Mouse (Mus musculus) megakaryocyte, embryonic 14.5 days (primary cell): ENCODE data around the gene Lbhd1. TPM values are rescaled to one million over a fixed set of nuclear protein-coding genes. Genes with fewer than 3 reads are reported as not detected.
"Not testable (repeated sequence)": the region's sequence is repeated elsewhere in the genome, so short reads cannot be mapped to it uniquely, and the experiment has no call there.

Experiments
- H3K27me3 ChIP-seq: replicated peaks from 2 replicates; pipeline ENCODE3; 2012; ENCODE audit warnings: inconsistent platforms
- H3K36me3 ChIP-seq: replicated peaks from 2 replicates; pipeline ENCODE3; 2012; ENCODE audit warnings: low read length, inconsistent platforms, mixed read lengths
- H3K4me1 ChIP-seq: 2 replicates; pipeline ENCODE4 v1.6.1; 2012; ENCODE audit warnings: inconsistent platforms
- H3K4me3 ChIP-seq: replicated peaks from 2 replicates; pipeline ENCODE3; 2012; ENCODE audit warnings: moderate library complexity, mild to moderate bottlenecking, inconsistent platforms
- H3K9me3 ChIP-seq: 2 replicates; pipeline ENCODE4 v1.6.1; 2012; ENCODE audit warnings: inconsistent platforms
- FLI1 ChIP-seq: IDR thresholded peaks from 2 replicates; pipeline ENCODE4 v1.6.1; 2012; ENCODE audit warnings: low read length, inconsistent platforms, mixed read lengths
- GATA1 ChIP-seq: IDR thresholded peaks from 3 replicates; pipeline ENCODE4 v1.6.1; 2012; ENCODE audit warnings: mixed read lengths, low read length, inconsistent platforms, borderline replicate concordance
- polyA plus RNA-seq: library from polyadenylated mRNA; stranded (reverse); fragments of >175 nt; gene quantifications from 2 replicates; pipeline ENCODE4 v1.2.3, GENCODE M21; 2012; ENCODE audit warnings: low replicate concordance; ENCODE audit not compliant: insufficient read depth

Lbhd1 gene
- polyA plus RNA-seq, 1 experiment = 1.5 TPM

GRCm38 (mm10) chr19:8844371-8845129 lies 39.0 kb upstream of the Lbhd1 start:
- Histone ChIP-seq H3K4me3 (no peak overlapping the region), H3K9me3 (no peaks in the 10 kb centered on the region), H3K4me1 (peaks cover 35% of the 10 kb centered on the region), H3K27me3 (no peaks in the 10 kb centered on the region), H3K36me3 (peaks cover 79% of the 10 kb centered on the region)
- no peak for TF ChIP-seq FLI1
- no peak for TF ChIP-seq GATA1

- H3K9me3 ChIP-seq = no peaks in the 10 kb centered on the region
- no peak overlapping the region for H3K4me3 ChIP-seq
- TF ChIP-seq GATA1 (no peak), FLI1 (no peak)
- peaks cover 2% of the 10 kb centered on the region for H3K27me3 ChIP-seq
- peaks cover 23% of the 10 kb centered on the region for H3K4me1 ChIP-seq
- H3K36me3 ChIP-seq = peaks cover 57% of the 10 kb centered on the region
Observed at GRCm38 (mm10) chr19:8848356-8848755, 35.2 kb upstream of the Lbhd1 start.

- H3K9me3 ChIP-seq = no peaks in the 10 kb centered on the region
- peaks cover 40% of the 10 kb centered on the region for H3K36me3 ChIP-seq
- H3K4me1 ChIP-seq = peaks cover 19% of the 10 kb centered on the region
- H3K27me3 ChIP-seq = peaks cover 2% of the 10 kb centered on the region
- no peak within 1 kb of the TSS for H3K4me3 ChIP-seq
- no peak for TF ChIP-seq GATA1
Observed at GRCm38 (mm10) chr19:8850402-8850901, 33.1 kb upstream of the Lbhd1 start, which contains the start of gene Lrrn4cl. Lrrn4cl (plus strand) TSS chr19:8850768.

- peaks cover 2% of the 10 kb centered on the region for H3K27me3 ChIP-seq
- no peak overlapping the region for H3K4me3 ChIP-seq
- H3K9me3 ChIP-seq = no peaks in the 10 kb centered on the region
- no peak for TF ChIP-seq GATA1
- no peak for TF ChIP-seq FLI1
- peaks cover 28% of the 10 kb centered on the region for H3K36me3 ChIP-seq
- peaks cover 19% of the 10 kb centered on the region for H3K4me1 ChIP-seq
Observed at GRCm38 (mm10) chr19:8851639-8852038, 31.9 kb upstream of the Lbhd1 start.

GRCm38 (mm10) chr19:8852236-8852928 lies 31.1 kb upstream of the Lbhd1 start:
- Histone ChIP-seq H3K9me3 (no peaks in the 10 kb centered on the region), H3K4me1 (peaks cover 19% of the 10 kb centered on the region), H3K4me3 (no peak overlapping the region), H3K36me3 (peaks cover 21% of the 10 kb centered on the region), H3K27me3 (peaks cover 2% of the 10 kb centered on the region)
- TF ChIP-seq GATA1 (no peak), FLI1 (no peak)

- H3K9me3 ChIP-seq = no peaks in the 10 kb centered on the region
- peaks cover 2% of the 10 kb centered on the region for H3K27me3 ChIP-seq
- H3K4me3 ChIP-seq = no peak overlapping the region
- H3K4me1 ChIP-seq = peaks cover 19% of the 10 kb centered on the region
- H3K36me3 ChIP-seq = peaks cover 13% of the 10 kb centered on the region
- TF ChIP-seq FLI1 (no peak), GATA1 (no peak)
Observed at GRCm38 (mm10) chr19:8853117-8853516, 30.4 kb upstream of the Lbhd1 start.

GRCm38 (mm10) chr19:8857689-8858088 lies 25.8 kb upstream of the Lbhd1 start:
- Histone ChIP-seq H3K36me3 (no peaks in the 10 kb centered on the region), H3K27me3 (no peaks in the 10 kb centered on the region), H3K9me3 (no peaks in the 10 kb centered on the region), H3K4me3 (no peak overlapping the region), H3K4me1 (peaks cover 5% of the 10 kb centered on the region; the same call in 1 of the 2 replicates)
- TF ChIP-seq FLI1 (no peak), GATA1 (no peak)

- TF ChIP-seq GATA1 (no peak), FLI1 (no peak)
- no peaks in the 10 kb centered on the region for H3K27me3 ChIP-seq
- H3K9me3 ChIP-seq = no peaks in the 10 kb centered on the region
- no peak overlapping the region for H3K4me3 ChIP-seq
- H3K4me1 ChIP-seq = peaks cover 5% of the 10 kb centered on the region; the same call in 1 of the 2 replicates
- H3K36me3 ChIP-seq = no peaks in the 10 kb centered on the region
Observed at GRCm38 (mm10) chr19:8859018-8859417, 24.5 kb upstream of the Lbhd1 start.

GRCm38 (mm10) chr19:8864265-8864664 lies 19.3 kb upstream of the Lbhd1 start:
- peaks cover 22% of the 10 kb centered on the region for H3K4me1 ChIP-seq
- H3K36me3 ChIP-seq = no peaks in the 10 kb centered on the region
- H3K4me3 ChIP-seq = no peak overlapping the region
- TF ChIP-seq GATA1 = no peak
- no peak for TF ChIP-seq FLI1
- H3K9me3 ChIP-seq = no peaks in the 10 kb centered on the region
- H3K27me3 ChIP-seq = no peaks in the 10 kb centered on the region

- H3K4me1 ChIP-seq = peaks cover 60% of the 10 kb centered on the region
- H3K9me3 ChIP-seq, H3K27me3 ChIP-seq: not testable (repeated sequence)
- peak overlapping the region; percentile 97 for H3K4me3 ChIP-seq
- peaks cover 32% of the 10 kb centered on the region for H3K36me3 ChIP-seq
Observed at GRCm38 (mm10) chr19:8870381-8870780, 13.2 kb upstream of the Lbhd1 start.
